Mouse (Mus musculus): ENCODE measurements at regions not wholly inside any gene's neighbourhood (a gene's known extent, or its start where the extent isn't known, plus 50 kb on each side); places are given as distances from the start of the nearest gene placed in this dataset.
"Not testable (repeated sequence)": the region's sequence is repeated elsewhere in the genome, so short reads cannot be mapped to it uniquely, and the experiment has no call there.

DNA sequence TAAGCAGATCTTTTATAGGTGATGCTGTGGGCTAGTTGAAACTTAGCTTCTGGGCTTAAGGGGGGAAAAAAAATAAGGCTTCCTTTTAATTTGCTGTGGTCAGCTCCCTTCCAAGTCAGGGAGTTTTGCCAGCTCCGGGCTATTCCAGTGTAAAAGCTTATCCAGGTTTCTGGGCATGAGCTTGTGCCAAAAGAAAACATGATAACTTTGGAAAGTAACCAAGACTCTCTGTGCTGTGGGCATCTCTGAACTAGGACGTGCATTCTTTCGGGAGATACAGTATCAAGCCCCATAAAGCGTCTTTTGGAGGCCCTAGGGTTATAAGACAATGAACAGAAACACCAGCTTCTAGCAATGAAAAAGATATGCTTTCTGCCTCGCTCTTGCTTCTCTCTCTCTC lies 114.6 kb upstream of the Dyrk2 start:
- DNase-seq (ENCODE audit: low read depth), result no peak

GRCm38 (mm10) chr10:118981446-118981845 lies 111.4 kb upstream of the Dyrk2 start:
- DNase-seq (ENCODE audit: low read depth), result no peak

GRCm38 (mm10) chr10:118979339-118979738 lies 109.3 kb upstream of the Dyrk2 start:
- DNase-seq (ENCODE audit: low read depth), result peak; percentile 61

DNA sequence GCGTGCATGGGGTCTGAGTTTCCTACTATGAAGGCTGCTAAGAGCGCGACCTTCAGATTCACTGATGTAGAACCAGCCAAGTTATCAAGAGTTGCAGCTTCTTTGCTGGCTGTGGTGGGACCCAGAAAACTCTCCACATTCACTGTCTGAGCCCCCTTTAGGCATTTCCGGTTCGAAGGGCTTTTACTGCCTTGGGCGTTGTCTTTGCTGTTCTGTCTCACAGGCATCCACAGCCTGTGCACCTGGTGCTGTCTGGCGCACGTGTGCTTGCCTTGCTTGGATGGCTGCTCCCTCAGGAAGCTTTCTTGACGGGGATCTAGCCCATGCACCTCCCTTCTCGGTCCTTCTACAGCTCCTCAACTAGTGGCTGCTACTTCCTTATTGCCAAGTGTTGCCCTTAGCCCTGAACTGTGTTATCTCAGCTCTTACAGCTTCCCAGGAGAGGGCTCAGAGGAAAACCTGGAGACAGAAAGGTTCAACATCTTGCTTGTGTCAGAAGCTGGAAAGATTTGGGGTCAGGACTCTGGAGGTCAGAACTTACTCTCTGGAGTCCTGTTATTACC lies 108.3 kb upstream of the Dyrk2 start:
- no peak for DNase-seq (ENCODE audit: low read depth)

GRCm38 (mm10) chr10:118976447-118976846 lies 106.4 kb upstream of the Dyrk2 start:
- no peak for DNase-seq (ENCODE audit: low read depth)

DNA sequence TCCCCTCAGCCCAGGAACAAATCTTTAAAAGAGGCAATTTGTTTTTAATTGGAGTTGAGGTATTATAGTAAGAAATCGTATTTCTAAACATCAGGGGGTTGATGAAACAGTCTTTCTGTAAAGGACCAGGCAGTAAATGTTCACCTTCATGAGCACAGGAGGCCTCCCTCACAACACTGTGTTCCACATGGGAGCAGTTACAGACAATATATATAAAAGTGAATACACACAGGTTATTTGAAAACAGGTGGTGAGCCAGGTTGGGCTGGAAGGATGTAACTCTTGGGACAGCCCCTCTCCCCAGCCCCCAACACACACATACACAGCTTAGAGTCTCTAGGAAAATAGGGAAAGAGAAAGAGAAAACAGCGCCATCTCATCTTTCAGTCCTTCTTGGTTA lies 105.8 kb upstream of the Dyrk2 start:
- no peak for DNase-seq (ENCODE audit: low read depth)

DNA sequence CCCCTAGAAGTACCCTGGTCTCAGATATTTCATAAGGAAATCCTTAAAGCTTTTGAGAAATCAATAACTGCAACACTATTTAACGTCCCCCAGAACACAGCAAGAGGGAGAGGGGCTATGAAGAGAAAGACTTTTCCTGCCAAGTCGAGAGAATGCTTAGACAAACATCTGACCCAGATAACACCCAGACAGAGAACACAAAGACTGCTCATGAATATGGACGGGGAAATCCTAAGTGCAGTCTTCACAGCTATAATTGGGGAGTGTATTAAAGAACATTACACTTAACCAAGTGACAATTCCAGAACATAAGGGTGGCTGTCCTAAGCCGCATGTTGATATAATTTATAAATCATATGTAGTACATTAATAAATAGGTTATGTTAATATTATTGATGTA lies 103.3 kb upstream of the Dyrk2 start:
- DNase-seq (ENCODE audit: low read depth), result no peak

- DNase-seq (ENCODE audit: low read depth), result no peak
These were observed 102.6 kb upstream of the Dyrk2 start for GRCm38 (mm10) chr10:118972626-118973025.

- no peak for DNase-seq (ENCODE audit: low read depth)
These were observed 100.6 kb upstream of the Dyrk2 start for GRCm38 (mm10) chr10:118970457-118971175.

- DNase-seq (ENCODE audit: low read depth), result no peak
These were observed 91.7 kb upstream of the Dyrk2 start for GRCm38 (mm10) chr10:118961713-118962181.

DNA sequence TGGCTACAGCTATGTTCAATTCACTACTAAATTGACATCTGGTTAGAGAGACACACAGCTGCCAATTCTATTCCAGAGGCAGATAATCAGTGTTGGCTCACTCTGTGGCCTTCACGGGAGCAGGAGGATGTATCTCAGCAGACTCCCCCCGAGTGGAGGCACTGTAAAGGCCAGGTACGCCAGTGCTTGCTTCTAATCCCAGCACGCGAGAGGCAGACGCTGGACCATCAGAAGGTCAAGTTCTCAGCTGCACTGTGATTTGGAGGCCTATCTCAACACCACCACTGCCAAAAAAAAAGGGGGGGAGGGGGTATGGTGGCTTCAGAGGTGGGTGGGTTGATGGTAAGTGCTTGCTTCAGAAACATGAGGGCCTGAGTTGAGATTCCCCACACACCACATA lies 90.1 kb upstream of the Dyrk2 start:
- no peak for DNase-seq (ENCODE audit: low read depth)

GRCm38 (mm10) chr10:118959623-118960022 lies 89.6 kb upstream of the Dyrk2 start:
- DNase-seq (ENCODE audit: low read depth), result no peak

DNA sequence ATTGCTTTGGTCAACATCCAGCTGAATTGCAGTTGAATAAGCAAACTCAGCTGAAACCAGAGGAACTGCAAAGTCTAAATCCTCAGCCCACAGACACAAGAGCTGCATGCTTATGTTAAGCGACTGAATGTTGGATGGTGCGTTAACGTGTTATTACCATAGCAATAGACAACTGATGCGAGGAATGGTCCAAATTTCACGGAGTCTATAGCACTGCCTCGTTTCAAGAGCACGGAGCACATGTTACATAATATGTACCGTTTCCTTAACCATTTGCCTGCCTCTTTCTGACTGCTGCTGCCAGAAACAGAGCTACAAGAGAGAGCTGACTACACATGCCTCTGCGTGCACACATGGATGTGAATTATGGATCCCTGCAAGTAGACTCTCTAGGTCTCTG lies 86.3 kb upstream of the Dyrk2 start:
- no peak for DNase-seq (ENCODE audit: low read depth)

GRCm38 (mm10) chr10:118953440-118953839 lies 83.4 kb upstream of the Dyrk2 start:
- no peak for DNase-seq (ENCODE audit: low read depth)

DNA sequence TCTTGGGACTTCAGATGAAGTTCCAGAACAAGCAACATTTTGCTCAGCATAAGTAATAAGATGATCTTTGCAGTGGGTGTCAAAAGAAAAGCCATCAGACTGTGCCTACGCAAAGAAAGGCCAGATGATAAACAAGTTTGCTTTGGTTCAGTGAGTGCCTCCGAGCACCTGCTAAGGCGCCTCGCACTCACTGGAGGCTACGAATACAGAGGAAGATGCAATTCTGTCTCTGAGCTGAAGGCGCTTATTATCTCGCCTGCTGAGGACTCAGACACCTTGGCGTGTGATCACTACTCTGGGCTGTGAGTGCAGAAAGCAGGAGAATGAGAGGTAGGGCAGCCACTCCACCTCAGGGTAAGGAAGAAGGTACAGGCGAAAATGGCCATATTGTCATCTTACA lies 82.7 kb upstream of the Dyrk2 start:
- DNase-seq (ENCODE audit: low read depth), result peak; percentile 37

DNA sequence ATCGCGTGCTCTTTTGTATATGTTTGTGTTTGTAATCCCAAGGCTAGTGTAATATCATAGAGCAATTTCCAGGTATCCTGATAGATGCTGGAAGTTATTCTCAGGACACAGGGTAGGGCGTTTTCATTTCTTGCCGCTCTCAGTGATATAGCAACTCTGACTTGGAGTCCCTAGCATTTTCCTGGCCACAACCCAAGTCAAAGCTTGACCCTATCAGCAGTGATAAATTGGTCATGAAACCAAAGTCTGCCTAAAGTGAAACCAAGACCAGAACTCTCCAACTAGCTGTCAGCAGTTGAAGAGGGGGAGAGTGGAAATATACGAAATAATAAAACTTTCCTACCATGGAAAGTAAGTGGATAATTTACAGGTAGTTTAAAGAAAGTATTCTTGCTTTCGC lies 77.7 kb upstream of the Dyrk2 start:
- DNase-seq (ENCODE audit: low read depth), result no peak

- DNase-seq (ENCODE audit: low read depth), result no peak
These were observed 77.1 kb upstream of the Dyrk2 start for GRCm38 (mm10) chr10:118947016-118947674.

- no peak for DNase-seq (ENCODE audit: low read depth)
These were observed 57.3 kb upstream of the Dyrk2 start for GRCm38 (mm10) chr10:118927316-118927715.

DNA sequence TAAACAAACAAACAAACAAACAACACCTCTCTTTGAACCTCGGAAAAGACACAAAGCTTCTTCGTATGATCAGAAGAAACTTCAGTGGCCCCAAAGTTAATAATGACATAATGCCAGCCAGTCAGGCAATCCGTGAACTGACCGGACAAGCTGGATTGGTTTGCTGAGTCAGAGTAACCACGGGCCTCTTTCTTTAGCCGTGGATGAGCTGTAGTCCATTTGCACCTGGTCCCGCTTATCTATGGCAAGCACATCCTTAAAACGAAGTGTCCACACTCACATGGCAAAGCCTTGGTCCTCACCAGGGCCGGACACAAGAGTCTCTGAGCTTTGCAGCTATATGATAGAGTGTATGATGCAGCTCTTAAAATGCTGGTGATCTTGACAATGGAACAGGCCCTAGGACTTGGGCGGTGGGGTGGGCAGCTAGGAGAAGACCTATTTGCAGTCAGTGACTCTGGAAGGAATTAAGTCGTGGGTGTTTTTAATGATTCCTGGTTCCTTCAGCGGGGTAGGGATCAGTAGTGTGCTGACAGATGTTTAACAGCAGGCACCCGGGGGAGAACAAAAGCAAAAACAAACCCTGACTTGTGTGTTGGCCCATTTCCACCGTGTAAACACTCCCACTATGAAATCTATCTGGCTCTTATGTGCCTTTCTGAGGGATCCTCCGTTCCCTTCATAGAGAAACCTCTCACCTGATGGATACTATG lies 53.6 kb upstream of the Dyrk2 start:
- no peak for DNase-seq (ENCODE audit: low read depth)

- not testable (repeated sequence) for DNase-seq (ENCODE audit: low read depth)
These were observed 52.1 kb upstream of the Dyrk2 start for GRCm38 (mm10) chr10:118922120-118922519.
